Mouse (Mus musculus) hindbrain, embryonic 14.5 days (tissue): ENCODE measurements around the gene Npepps. TPM values are rescaled to one million over a fixed set of nuclear protein-coding genes. Genes with fewer than 3 reads are reported as not detected.

Source experiments
- polyA plus RNA-seq: library from polyadenylated mRNA; unstranded; fragments of >200 nt; fragmentation: Nextera tagmentation; extraction: Ambion mirVana; gene quantifications from 2 replicates; pipeline ENCODE4 v1.2.1, GENCODE M21; 2014

Gene Npepps
- polyA plus RNA-seq, 1 experiment from 2014 or later = 132 TPM

Other genes with a start within 250 kb of the Npepps start
- gene Lrrc46, start 239.2 kb downstream of the Npepps start, polyA plus RNA-seq = 2.6 and 4.3 TPM in 2 replicates
- 60.5 TPM in 2 replicates for gene Mrpl10, start 239.1 kb downstream of the Npepps start, polyA plus RNA-seq
- gene Osbpl7, start 230.0 kb downstream of the Npepps start, polyA plus RNA-seq = 6.3 and 7.9 TPM in 2 replicates
- not detected in 2 replicates for gene Tbx21, start 165.3 kb downstream of the Npepps start, polyA plus RNA-seq
- gene Tbkbp1, start 129.1 kb downstream of the Npepps start, polyA plus RNA-seq = 9.3 and 10.8 TPM in 2 replicates
- gene Kpnb1, start 92.8 kb downstream of the Npepps start, polyA plus RNA-seq = 35.3 and 44.2 TPM in 2 replicates
- 32.8 and 37.3 TPM in 2 replicates for gene Mrpl45, start 35.1 kb upstream of the Npepps start, polyA plus RNA-seq
- gene Gpr179, start 71.4 kb upstream of the Npepps start, polyA plus RNA-seq = 0.23 and 0.50 TPM in 2 replicates
- 6.4 and 6.7 TPM in 2 replicates for gene Socs7, start 81.9 kb upstream of the Npepps start, polyA plus RNA-seq
- 8.5 and 10.0 TPM in 2 replicates for gene Arhgap23, start 134.9 kb upstream of the Npepps start, polyA plus RNA-seq
- 0.41 TPM in 1 of 2 replicates, not detected in the other for gene 4933428G20Rik, start 219.7 kb upstream of the Npepps start, polyA plus RNA-seq